Mouse (Mus musculus): Measurements from ENCODE around the gene Fbxl18. TPM values are rescaled to one million over a fixed set of nuclear protein-coding genes. Genes with fewer than 3 reads are reported as not detected.
A peak's percentile ranks its signal among the peaks of the same experiment; 100 is the strongest.

The Fbxl18 gene
- total RNA-seq, 2 experiments from 2014 or later: 5.8 to 7.1 TPM

DNA sequence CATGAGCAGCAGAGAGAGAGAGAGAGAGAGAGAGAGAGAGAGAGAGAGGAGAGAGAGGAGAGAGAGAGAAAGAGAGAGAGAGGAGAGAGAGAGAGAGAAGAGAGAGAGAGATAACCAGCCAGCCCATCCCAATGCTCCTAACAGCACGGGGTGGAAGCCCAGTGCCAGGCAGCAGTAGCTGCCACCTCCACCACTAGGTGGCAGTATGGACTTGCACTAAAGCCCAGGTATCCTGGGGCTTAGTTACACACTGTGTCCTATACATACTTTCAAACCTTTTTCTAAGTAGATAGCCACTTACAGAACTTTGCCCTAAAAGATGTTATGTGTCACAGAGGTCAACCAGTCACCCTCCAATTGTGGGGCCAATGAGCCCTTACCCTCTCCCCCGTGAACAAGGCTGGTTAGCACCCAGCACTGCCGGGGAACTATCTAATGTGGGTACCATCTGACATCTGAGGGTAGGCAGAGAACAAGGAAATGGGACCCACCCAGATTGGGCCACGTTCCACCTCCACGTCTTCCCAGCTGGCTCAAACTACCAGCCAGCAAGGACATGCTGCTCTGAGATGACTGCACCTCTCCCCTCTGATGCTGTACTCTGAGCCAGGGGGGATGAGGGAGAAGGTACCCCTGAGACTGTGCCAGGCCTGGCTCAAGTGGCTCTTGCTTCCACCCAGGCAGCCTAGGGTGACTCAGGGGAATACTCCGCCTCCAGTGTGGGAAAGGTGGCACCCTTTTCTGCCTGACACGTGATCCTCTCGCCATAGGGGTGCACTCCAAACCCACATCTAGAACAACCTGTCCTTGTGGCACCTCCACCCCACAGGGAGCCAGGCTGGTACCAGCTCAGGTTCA is 15.7 kb downstream of the Fbxl18 start:
- DNase-seq: peak; percentile 82
- intact Hi-C loops (cut with DNase I; ENCODE audit: low total_unique reads): loop anchor here (2.0 to 10.0 kb wide), 3 partner anchors 53 to 185 kb away; no protein-coding TSS in a partner anchor

DNA sequence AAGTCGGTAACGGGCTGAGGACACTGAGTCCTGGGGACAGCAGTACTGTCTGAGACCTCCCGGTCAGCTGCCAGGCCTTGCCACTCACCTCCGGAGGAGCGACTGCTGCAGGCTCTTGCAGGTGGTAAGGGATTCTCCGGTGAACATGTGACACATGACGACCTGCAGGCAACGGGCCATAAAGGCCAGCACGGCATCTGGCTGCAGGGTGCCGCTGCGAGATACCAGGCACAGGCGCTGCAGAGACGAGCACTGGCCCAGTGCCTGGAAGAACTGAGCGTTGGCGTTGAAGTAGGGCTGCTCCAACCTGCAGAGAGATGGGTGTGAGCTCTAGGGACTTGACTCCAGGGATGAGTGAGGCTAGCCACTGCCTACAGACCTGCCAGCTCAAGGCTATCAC is 16.7 kb downstream of the Fbxl18 start:
- no peak for DNase-seq
- intact Hi-C loops (cut with DNase I; ENCODE audit: low total_unique reads): loop anchor here (5.0 to 10.0 kb wide), 2 partner anchors 159 to 186 kb away; no protein-coding TSS in a partner anchor

DNA sequence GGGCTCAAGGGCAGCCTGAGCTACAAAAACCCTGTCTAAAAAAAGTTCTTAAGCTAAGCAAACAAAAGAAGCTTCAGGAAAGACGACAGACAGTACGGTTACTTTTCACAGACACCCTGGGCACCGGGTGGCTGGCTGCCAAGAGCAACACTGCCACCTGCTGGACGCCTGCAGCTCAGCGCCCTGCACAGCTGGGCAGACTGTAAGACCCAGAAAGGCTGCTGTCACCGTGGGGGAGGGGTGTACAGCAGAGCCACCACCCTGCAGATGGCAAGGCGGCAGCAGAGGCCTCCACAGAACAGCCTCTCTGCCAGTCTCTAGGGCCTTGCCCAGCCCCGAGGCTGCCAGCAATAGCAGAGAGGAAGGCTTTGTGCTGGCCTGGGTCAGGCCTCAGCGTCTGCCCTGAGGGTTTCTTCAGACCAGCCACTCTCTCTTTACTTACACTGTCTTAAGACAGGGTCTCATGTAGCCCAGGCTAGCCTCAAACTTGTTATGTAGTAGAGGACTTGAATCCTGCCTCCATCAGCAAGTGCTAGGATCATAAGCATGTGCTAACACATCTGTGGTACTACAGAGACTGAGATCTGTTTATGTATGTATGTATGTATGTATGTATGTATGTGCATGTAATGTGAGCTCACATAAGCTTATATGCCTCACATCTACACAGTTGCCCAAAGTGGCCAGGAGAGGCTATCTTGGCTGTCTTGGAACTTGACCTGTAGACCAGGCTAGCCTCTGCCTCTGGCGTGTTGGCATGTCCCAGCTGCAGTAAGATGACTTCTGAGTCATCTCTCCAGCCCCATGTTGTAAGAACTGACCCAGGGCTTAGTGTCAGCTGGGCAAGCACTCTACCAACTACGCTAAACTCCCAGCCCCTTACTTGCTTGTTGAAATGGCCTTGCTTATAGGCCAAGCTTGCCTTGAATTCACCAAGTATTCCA is 17.6 kb downstream of the Fbxl18 start:
- intact Hi-C loops (cut with DNase I; ENCODE audit: low total_unique reads): loop anchor here (2.0 to 10.0 kb wide), 3 partner anchors 107 to 187 kb away; no protein-coding TSS in a partner anchor
- peak; percentile 88 for DNase-seq

DNA sequence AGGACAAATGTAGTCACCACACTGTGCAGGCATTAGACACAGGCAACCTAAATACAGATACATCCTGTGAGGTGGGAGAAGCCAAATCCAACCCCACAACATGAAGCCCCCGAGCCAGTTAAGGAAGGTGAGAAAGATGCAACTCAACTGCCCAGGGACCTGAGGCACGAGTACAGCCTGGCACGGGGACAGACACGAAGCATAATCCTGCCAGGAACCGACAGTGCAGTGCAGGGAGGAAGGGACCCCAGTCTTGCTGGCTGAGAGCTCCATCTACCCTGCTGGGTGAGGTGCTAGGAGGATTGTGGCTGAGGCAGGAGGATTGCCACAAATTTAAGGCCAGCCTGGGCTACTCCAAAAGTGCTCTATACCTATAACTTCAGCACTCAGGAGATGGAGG is 18.3 kb downstream of the Fbxl18 start:
- intact Hi-C loops (cut with DNase I; ENCODE audit: low total_unique reads): loop anchor here (2.0 to 10.0 kb wide), 3 partner anchors 106 to 188 kb away; no protein-coding TSS in a partner anchor
- no peak for DNase-seq

DNA sequence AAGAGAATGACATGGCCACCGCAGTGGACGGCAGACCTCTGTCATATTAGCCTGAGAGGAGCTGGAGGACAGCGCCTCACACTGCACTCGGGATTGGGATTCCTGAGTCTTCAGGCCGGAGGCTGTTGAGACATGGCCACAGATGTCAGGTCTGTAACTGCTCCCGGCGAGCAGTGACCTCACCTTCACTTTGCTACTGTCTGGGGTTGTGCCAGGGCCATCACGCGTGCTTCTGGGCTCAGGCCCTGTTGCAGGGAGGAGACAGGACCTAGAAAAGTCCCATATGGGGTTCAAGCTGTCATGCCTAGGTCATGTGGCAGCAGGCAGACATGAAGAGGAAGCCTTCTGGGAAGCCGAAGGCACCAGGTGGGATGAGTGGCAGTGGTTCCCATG is 19.7 kb downstream of the Fbxl18 start:
- intact Hi-C loops (cut with DNase I; ENCODE audit: low total_unique reads): loop anchor here (5.0 to 10.0 kb wide), 2 partner anchors 162 to 189 kb away; no protein-coding TSS in a partner anchor
- DNase-seq: no peak

DNA sequence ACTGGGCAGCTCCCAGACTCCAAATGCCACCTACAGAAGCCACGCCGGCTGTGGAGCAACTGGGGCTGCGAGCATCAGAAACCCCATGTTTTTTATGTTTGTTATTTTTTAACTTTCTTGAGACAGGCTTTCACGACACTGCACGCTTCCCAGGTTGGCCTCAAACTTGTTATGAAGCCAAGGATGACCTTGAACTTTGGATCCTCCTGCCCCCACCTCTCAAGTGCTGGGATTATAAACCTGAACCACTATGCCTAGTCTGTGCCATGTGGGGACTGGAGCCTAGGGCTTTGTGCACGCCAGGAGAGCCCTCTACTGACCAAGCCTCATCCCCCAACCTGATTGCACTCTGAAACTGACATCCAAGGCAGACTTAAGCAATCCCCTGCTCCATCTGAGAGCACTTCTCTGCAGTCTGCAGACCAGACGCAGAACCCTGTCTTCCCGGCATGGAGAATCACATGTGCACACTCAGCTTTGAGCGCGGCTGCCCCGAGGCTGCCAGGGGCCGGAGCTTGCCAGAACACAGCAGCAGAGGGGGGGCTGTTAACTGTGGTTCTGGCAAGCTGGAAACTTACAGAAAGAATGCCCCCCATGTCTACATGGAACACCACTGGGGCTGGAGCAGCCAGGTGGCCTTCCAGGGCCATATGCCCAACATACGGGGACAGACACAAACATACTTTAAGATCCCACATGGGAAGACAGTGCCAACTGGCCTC is 20.3 kb downstream of the Fbxl18 start:
- no peak for DNase-seq
- intact Hi-C loops (cut with DNase I; ENCODE audit: low total_unique reads): loop anchor here (5.0 to 10.0 kb wide), 2 partner anchors 162 to 190 kb away; no protein-coding TSS in a partner anchor

DNA sequence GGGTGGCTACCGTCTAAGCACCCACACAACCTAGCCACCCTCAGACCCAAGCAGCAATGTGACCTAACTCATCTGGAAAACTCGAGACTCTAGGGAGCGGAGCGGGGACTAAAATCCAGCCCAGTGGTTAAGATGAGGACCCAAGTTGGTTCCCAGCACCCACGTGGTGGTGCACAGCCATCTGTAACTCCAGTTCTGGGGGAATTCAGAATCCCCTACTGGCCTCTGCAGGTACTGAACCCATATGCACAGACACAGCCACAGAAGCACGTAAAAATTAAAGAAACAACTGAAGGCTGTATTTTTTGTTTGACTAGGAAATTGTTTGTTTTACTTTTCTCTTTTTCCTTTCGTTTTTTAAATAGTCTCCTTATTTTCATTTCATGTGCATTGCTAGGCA is 21.5 kb downstream of the Fbxl18 start:
- intact Hi-C loops (cut with DNase I; ENCODE audit: low total_unique reads): loop anchor here (10.0 kb wide), 1 partner anchor 191 kb away; no protein-coding TSS in a partner anchor

DNA sequence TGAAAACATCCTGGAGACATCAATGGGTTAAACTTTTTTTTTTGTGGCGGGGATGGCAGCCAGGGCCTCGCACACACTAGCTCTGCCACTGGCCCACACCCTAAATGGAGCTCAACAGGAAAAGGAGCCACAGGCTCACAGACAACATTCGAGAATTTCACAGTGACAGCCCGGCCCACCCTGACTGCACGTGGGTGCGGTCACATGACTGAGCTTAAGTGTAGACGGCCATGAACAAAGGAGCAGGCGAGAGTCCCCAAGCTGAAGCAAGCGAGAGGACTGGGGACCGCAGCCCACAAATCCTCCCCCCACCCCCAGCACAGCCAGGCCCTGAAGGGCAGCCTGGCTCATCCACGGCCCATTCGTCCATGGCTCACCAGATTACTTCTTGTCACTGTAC is 23.5 kb downstream of the Fbxl18 start:
- DNase-seq: no peak
- intact Hi-C loops (cut with DNase I; ENCODE audit: low total_unique reads): loop anchor here (10.0 kb wide), 1 partner anchor 193 kb away; no protein-coding TSS in a partner anchor

More for the DNA sequence above, 21.5 kb downstream of the Fbxl18 start:
- no peak for DNase-seq

DNA sequence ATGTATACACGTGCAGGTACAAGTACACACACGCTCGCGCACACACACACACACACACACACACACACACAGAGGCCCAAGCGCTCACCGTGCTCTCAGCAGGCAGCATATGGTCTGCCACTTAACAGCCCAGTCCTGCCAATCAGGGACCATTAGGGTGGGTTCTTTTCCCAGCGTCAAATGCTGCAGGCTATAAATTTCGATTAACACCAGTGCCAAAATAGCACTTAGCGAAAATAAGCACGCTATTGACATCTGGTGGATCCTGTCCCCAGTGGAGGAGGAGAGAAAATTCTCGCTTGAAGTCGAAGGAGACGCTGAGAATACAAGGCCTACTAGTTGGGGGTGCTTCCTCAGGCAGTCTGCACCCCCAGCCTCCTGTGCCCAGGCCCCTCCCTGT is 25.8 kb downstream of the Fbxl18 start:
- DNase-seq: no peak
- intact Hi-C loops (cut with DNase I; ENCODE audit: low total_unique reads): no loop called here

DNA sequence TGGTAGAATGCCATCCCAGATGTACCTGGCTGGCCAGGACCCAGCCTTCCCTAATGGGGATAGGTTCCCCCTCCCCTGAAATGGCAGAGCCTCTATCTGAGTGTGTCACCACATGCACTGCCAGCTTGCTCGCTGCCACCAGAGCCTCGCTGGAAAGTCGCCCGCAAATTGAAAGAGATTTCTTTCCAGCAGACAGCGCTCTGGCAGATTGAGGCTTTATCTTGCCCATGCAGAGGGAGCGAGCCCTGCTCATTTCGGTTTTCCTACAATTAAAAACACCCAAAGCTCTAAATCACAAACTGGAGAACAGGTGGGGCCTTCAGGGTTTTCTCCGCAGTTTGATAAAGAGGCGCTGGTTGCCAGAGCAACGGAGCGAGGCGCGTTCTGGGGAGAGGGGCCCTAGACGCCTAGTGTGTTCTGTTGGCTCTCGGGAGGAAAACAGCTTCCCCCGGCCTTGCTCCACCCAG is 37.4 kb downstream of the Fbxl18 start:
- peak; percentile 43 for DNase-seq
- intact Hi-C loops (cut with DNase I; ENCODE audit: low total_unique reads): no loop called here

DNA sequence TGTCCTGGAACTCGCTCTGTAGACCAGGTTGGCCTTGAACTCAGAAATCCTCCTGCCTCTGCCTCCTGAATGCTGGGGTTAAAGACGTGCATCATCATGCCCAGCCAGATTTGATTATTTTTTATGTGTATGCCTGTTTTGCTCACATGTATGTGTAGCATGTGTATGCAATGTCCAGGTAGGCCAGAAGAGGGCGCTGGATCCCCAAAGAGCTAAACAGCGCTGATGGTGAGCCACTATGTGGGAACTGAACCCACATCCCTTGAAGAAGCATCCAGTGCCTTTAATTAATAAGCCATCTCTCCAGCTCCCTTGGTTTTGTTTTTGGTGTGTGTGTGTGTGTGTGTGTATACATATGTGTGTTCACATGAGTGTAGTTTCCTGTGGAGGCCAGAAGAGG is 38.8 kb downstream of the Fbxl18 start:
- intact Hi-C loops (cut with DNase I; ENCODE audit: low total_unique reads): no loop called here
- DNase-seq: no peak

DNA sequence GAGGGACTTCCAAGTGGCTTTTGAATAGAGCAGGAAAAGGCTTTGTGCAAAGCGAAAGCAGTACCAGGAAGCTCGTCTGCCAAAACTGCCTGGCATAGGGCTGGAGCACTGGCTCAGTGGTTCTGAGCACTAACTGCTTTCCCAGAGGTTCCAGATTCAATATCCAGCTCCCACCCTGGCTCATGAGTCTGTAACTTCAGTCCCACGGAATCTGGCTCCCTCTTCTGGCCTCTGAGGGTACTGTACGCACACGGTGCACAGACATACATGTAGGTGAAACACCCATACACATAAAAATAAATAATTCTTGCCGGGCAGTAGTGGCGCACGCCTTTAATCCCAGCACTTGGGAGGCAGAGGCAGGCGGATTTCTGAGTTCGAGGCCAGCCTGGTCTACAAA is 40.3 kb downstream of the Fbxl18 start:
- peak; percentile 49 for DNase-seq
- intact Hi-C loops (cut with DNase I; ENCODE audit: low total_unique reads): no loop called here

DNA sequence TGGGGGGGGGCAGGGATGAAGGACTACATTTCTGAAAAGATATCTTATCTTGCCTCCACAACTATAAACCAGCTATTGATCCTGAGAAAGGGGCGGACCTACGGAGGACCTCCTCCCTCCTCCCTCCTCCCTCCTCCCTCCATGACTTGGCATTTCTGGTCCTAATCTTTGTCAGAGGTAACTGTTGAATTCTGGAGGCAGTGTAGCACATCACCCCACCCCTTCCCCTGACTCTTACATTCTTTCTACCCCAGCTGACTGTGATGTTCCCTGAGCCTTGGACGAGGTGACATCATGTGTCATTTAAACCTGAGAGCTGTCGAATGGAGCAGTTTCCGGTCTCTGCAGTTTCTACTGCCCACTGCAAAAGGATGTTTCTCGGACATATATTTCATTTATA is 41.6 kb downstream of the Fbxl18 start:
- intact Hi-C loops (cut with DNase I; ENCODE audit: low total_unique reads): no loop called here
- DNase-seq: no peak

DNA sequence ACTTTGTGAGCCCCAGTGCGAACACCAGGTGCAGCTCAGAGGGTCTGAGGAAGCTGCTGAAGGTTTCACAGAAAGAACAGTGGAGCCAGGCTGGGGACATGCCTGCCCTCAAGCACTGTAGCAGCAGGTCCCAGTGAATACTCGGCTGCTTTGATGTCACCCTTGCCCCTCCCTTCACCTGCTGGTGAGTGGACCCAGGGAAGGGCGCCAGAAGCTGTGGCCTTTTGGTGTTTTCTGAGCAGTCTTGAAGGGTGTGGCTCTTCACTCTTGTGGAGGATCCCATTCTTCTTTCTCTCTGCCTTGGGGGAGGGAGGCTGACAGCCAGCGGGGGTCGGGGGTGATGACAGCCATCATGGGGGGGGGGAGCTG is 43.6 kb downstream of the Fbxl18 start:
- intact Hi-C loops (cut with DNase I; ENCODE audit: low total_unique reads): no loop called here
- no peak for DNase-seq

DNA sequence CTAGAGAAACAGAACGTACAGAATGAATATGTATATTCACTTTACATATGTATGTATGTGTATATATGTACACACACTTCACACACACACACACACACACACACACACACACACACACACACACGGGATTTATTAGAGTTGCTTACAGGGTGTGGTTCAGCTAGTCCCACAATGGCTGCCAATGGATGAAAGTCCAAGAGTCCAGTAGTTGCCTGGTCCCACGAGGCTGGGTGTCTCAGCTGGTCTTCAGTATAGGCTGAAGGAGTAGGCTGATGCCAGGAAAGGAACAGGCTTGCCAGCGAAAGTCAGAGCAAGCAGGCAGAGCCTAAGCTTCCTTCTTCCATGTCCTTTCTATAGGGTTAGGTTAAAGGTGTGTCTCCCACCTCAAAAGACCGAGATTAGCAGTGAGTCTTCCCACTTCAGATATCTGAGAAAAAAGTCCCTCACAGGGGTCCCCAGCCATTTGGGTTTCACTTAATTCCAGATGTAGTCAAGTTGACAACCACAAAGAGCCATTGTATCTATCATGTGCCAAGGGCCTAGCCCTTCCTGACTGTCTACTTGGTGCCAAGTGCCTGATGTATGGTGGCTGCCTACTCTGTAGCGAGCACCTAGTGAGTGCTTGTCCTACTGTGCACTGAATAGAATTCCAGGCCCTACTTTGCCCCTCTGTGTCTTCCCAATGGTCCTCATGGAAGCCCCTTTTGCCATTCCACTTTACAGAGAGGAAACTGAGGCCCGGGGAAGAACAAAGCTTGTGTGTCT is 44.1 kb downstream of the Fbxl18 start:
- no peak for DNase-seq
- intact Hi-C loops (cut with DNase I; ENCODE audit: low total_unique reads): no loop called here

DNA sequence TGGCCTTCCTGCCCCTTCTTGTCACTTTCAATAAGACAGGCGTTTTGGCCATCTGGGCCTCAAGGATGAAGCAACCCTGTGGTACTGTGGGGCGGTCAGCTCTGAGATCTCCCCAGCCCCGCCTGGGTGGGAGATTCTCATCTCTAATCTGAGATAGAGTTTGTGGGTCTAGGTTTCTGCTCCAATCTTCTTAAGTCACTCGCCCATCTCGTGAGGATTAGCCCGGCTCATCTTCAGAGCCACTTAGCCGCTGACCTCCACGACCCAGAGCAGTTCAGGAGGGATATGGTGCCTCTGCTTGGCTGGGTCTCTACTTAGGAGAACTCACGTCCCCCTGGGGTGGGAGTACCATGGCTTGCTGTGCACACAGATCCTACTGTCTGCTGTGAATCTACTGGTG is 44.7 kb downstream of the Fbxl18 start:
- no peak for DNase-seq
- intact Hi-C loops (cut with DNase I; ENCODE audit: low total_unique reads): no loop called here

DNA sequence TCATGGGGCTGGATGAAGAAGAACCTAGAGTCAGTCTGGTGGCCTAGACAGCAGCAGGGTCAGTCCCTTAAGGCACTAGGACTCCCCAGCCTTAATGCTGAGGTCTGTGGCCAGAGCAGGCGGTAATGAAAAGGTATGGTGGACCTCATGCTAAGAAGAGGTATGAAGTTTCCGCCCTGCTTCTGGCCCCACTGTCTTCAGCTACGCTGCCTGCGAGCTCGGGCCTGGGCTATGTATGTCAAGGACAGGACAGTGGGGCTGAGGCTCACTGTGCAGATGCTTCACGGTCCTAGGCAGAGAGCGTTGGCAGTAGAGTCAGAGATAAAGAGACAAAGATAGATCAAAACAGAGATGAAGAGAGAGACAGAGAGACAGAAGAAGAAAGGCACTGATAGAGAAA is 46.3 kb downstream of the Fbxl18 start:
- no peak for DNase-seq
- intact Hi-C loops (cut with DNase I; ENCODE audit: low total_unique reads): no loop called here

DNA sequence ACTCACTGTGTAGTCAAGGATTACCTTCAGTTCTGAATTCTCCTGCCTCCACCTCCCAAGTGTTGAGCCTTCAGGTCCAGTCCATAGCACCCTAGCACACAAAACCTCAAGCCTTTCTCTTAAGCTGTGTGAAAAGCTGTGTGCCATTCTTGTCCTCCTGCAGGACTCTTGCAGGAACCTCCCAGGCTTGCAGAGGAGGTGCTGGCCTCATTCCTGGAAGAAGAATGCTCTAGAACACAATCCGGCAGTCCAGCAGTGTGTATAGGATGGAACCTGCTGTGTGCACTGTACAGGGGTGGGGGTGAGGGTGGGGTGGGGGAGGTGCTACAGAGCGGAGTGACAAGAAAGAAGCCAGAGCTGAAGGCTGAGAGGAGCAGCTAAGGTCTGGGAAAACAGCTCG is 47.1 kb downstream of the Fbxl18 start:
- no peak for DNase-seq
- intact Hi-C loops (cut with DNase I; ENCODE audit: low total_unique reads): no loop called here

DNA sequence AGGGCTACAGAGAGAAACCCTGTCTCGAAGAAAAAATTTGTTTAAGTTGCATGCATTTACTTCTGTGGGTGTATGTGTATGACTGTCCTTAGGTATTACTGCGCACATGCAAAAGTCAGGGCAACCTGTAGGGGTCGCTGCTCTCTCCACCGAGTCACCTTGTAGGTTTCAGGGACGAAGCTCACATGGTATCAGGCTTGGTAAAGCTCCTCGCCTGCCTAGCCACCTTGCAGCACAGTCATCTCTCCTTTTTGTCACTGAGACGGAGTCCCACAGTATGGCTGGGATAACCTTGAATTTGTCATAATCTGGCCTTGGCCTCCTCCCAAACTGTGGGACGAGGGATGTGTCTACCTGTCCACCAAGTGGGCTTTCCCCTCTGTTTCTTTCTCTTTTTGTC is 50.8 kb downstream of the Fbxl18 start:
- intact Hi-C loops (cut with DNase I; ENCODE audit: low total_unique reads): no loop called here
- DNase-seq: no peak

All from gastrocnemius, postnatal 14 days (tissue).